Mouse (Mus musculus): ENCODE measurements around the gene Dgki.
A peak's percentile ranks its signal among the peaks of the same experiment; 100 is the strongest.

The Dgki gene

GRCm38 (mm10) chr6:37060114-37060513 lies 239.9 kb downstream of the Dgki start:
- no peak for DNase-seq (ENCODE audit: low spot score)

GRCm38 (mm10) chr6:37057957-37058356 lies 242.0 kb downstream of the Dgki start:
- DNase-seq (ENCODE audit: low spot score): no peak

- no peak for DNase-seq (ENCODE audit: low spot score)
These were observed 242.4 kb downstream of the Dgki start for GRCm38 (mm10) chr6:37057536-37057935.

- no peak for DNase-seq (ENCODE audit: low spot score)
These were observed 244.3 kb downstream of the Dgki start for GRCm38 (mm10) chr6:37055634-37056033.

GRCm38 (mm10) chr6:37055128-37055527 lies 244.9 kb downstream of the Dgki start:
- no peak for DNase-seq (ENCODE audit: low spot score)

- DNase-seq (ENCODE audit: low spot score): no peak
These were observed 245.5 kb downstream of the Dgki start for GRCm38 (mm10) chr6:37054435-37055020.

- DNase-seq (ENCODE audit: low spot score): no peak
These were observed 246.6 kb downstream of the Dgki start for GRCm38 (mm10) chr6:37053411-37053810.

GRCm38 (mm10) chr6:37051652-37052051 lies 248.3 kb downstream of the Dgki start:
- no peak for DNase-seq (ENCODE audit: low spot score)

GRCm38 (mm10) chr6:37051150-37051549 lies 248.8 kb downstream of the Dgki start:
- DNase-seq (ENCODE audit: low spot score): no peak

- DNase-seq (ENCODE audit: low spot score): no peak
These were observed 252.3 kb downstream of the Dgki start for GRCm38 (mm10) chr6:37047611-37048129.

- peak; percentile 3 for DNase-seq (ENCODE audit: low spot score)
These were observed 253.7 kb downstream of the Dgki start for GRCm38 (mm10) chr6:37046152-37046788.

GRCm38 (mm10) chr6:37044796-37045195 lies 255.2 kb downstream of the Dgki start:
- no peak for DNase-seq (ENCODE audit: low spot score)

GRCm38 (mm10) chr6:37038444-37038843 lies 261.5 kb downstream of the Dgki start:
- DNase-seq (ENCODE audit: low spot score): no peak

- DNase-seq (ENCODE audit: low spot score): no peak
These were observed 262.7 kb downstream of the Dgki start for GRCm38 (mm10) chr6:37037115-37037908.

- no peak for DNase-seq (ENCODE audit: low spot score)
These were observed 264.3 kb downstream of the Dgki start for GRCm38 (mm10) chr6:37035681-37036080.

GRCm38 (mm10) chr6:37030986-37031385 lies 269.0 kb downstream of the Dgki start:
- no peak for DNase-seq (ENCODE audit: low spot score)

- DNase-seq (ENCODE audit: low spot score): no peak
These were observed 269.6 kb downstream of the Dgki start for GRCm38 (mm10) chr6:37030402-37030801.

GRCm38 (mm10) chr6:37028841-37029240 lies 271.1 kb downstream of the Dgki start:
- no peak for DNase-seq (ENCODE audit: low spot score)

- no peak for DNase-seq (ENCODE audit: low spot score)
These were observed 271.7 kb downstream of the Dgki start for GRCm38 (mm10) chr6:37028300-37028699.

- no peak for DNase-seq (ENCODE audit: low spot score)
These were observed 273.4 kb downstream of the Dgki start for GRCm38 (mm10) chr6:37026343-37027243.

- no peak for DNase-seq (ENCODE audit: low spot score)
These were observed 283.9 kb downstream of the Dgki start for GRCm38 (mm10) chr6:37016046-37016445.

- DNase-seq (ENCODE audit: low spot score): no peak
These were observed 288.4 kb downstream of the Dgki start for GRCm38 (mm10) chr6:37011597-37011996.

Measured in T-cell, adult 2 months (primary cell).